Mouse (Mus musculus): ENCODE measurements around the gene Pram1. TPM values are rescaled to one million over a fixed set of nuclear protein-coding genes. Genes with fewer than 3 reads are reported as not detected.

Gene Pram1
- total RNA-seq, 2 experiments from 2014 or later: 2.5 to 2.6 TPM

GRCm38 (mm10) chr17:33666813-33667212 is 29.0 kb downstream of the Pram1 start:
- no peak for DNase-seq (ENCODE audit: low spot score in 2 of 2)

GRCm38 (mm10) chr17:33669681-33670080 is 31.8 kb downstream of the Pram1 start:
- no peak for DNase-seq (ENCODE audit: low spot score in 2 of 2)

- no peak for DNase-seq (ENCODE audit: low spot score in 2 of 2)
Measured at GRCm38 (mm10) chr17:33673837-33674236, 36.0 kb downstream of the Pram1 start.

- no peak for DNase-seq (ENCODE audit: low spot score in 2 of 2)
Measured at GRCm38 (mm10) chr17:33675452-33675851, 37.6 kb downstream of the Pram1 start.

GRCm38 (mm10) chr17:33676086-33676485 is 38.2 kb downstream of the Pram1 start:
- DNase-seq (ENCODE audit: low spot score in 2 of 2): no peak

- DNase-seq (ENCODE audit: low spot score in 2 of 2): no peak
Measured at GRCm38 (mm10) chr17:33678771-33679170, 40.9 kb downstream of the Pram1 start.

GRCm38 (mm10) chr17:33681767-33682166 is 43.9 kb downstream of the Pram1 start:
- no peak for DNase-seq (ENCODE audit: low spot score in 2 of 2)

GRCm38 (mm10) chr17:33684671-33685231 is 46.9 kb downstream of the Pram1 start:
- peak; percentile 23 to 43 for DNase-seq (ENCODE audit: low spot score in 2 of 2)

GRCm38 (mm10) chr17:33685249-33685653 is 47.4 kb downstream of the Pram1 start:
- peak; percentile 95 to 98 for DNase-seq (ENCODE audit: low spot score in 2 of 2)

- DNase-seq (ENCODE audit: low spot score in 2 of 2): no peak
Measured at GRCm38 (mm10) chr17:33686760-33687159, 48.9 kb downstream of the Pram1 start, which contains the start of gene Hnrnpm. Gene Hnrnpm, minus strand, starts transcription at chr17:33686860.

Other genes with a start within 250 kb of the Pram1 start
- 10 to 100 TPM; 17.0 to 18.0 TPM for gene Zfp101, start 243.4 kb upstream of the Pram1 start, total RNA-seq (2021)
- not detected for gene Actl9, start 205.2 kb upstream of the Pram1 start, total RNA-seq (2021)
- gene Adamts10, start 113.9 kb upstream of the Pram1 start, total RNA-seq (2021): 10 to 100 TPM; 66.4 to 80.9 TPM
- 1 to 10 TPM; 3.0 to 3.6 TPM for gene Myo1f, start 82.3 kb upstream of the Pram1 start, total RNA-seq (2021)
- gene Zfp414, start 9.0 kb upstream of the Pram1 start, total RNA-seq (2021): 10 to 100 TPM; 66.6 to 67.1 TPM
- gene Hnrnpm, start 48.8 kb downstream of the Pram1 start, total RNA-seq (2021): 100 to 1,000 TPM; 197 to 237 TPM
- gene March2, start 80.6 kb downstream of the Pram1 start, total RNA-seq (2021): 10 to 100 TPM; 85.4 to 85.6 TPM
- gene Rab11b, start 122.5 kb downstream of the Pram1 start, total RNA-seq (2021): 100 to 1,000 TPM; 305 to 306 TPM
- 10 to 100 TPM; 43.9 to 68.2 TPM for gene Angptl4, start 143.8 kb downstream of the Pram1 start, total RNA-seq (2021)
- gene Kank3, start 172.5 kb downstream of the Pram1 start, total RNA-seq (2021): 100 to 1,000 TPM; 117 to 136 TPM
- gene Rps28, start 186.5 kb downstream of the Pram1 start, total RNA-seq (2021): 1,000 to 10,000 TPM; 1,918 to 2,060 TPM
- 100 to 1,000 TPM; 354 to 402 TPM for gene Ndufa7, start 186.5 kb downstream of the Pram1 start, total RNA-seq (2021)
- 10 to 100 TPM; 34.3 to 36.0 TPM for gene Cd320, start 205.0 kb downstream of the Pram1 start, total RNA-seq (2021)
- gene Gm7029, start 235.8 kb downstream of the Pram1 start, total RNA-seq (2021): not detected

Data from adrenal gland, postnatal 4 days (tissue).